Mouse (Mus musculus) layer of hippocampus, adult 2 months (tissue): ENCODE measurements around the gene Srd5a1. TPM values are rescaled to one million over a fixed set of nuclear protein-coding genes. Genes with fewer than 3 reads are reported as not detected.
"Not testable (repeated sequence)": the region's sequence is repeated elsewhere in the genome, so short reads cannot be mapped to it uniquely, and the experiment has no call there.

Experiments used
- DNase-seq, 2 experiments: peaks; one replicate each; pipeline ENCODE4 v3.0.0; 2022; ENCODE audit warnings: low spot score in 2 of 2
- H3K27ac ChIP-seq: fragments of 200-600 bp; 2 replicates; pipeline ENCODE4 v1.8.1; 2022
- H3K4me3 ChIP-seq: fragments of 200-600 bp; 2 replicates; pipeline ENCODE4 v1.8.1; 2022; ENCODE audit warnings: mild to moderate bottlenecking
- CTCF ChIP-seq: fragments of 200-600 bp; conservative IDR thresholded peaks from 2 replicates; pipeline ENCODE4 v1.8.1; 2022; ENCODE audit warnings: antibody characterized with exemption, mild to moderate bottlenecking, moderate library complexity
- total RNA-seq, 2 experiments: library from RNA; stranded (reverse); gene quantifications; 2 replicates each; pipeline ENCODE4 v1.2.3; 2021

Gene Srd5a1
- total RNA-seq, 2 experiments from 2014 or later: 8.2 to 8.6 TPM

DNA sequence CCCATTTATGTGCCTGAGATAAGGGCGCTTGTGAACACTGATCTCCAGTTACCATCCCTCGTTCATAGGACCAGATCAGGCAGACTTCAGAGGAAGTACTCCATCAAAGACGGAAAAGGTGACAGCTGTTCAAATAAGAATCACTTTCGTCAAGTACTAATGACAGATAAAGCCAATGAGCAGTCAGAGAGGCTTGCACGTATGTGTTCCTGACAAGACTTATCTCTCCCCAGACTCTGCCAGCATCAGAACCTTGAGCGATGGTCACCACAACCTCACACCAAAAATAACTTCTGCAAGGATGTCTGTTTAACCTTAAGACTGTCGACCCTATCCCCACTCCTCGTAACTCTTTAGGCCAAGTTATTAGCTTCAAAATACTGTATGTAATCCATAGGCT, 2.5 kb downstream of the Srd5a1 start:
- H3K27ac ChIP-seq: no peak overlapping the region
- TF ChIP-seq CTCF: no peak
- DNase-seq: no peak
- no peak overlapping the region for H3K4me3 ChIP-seq

DNA sequence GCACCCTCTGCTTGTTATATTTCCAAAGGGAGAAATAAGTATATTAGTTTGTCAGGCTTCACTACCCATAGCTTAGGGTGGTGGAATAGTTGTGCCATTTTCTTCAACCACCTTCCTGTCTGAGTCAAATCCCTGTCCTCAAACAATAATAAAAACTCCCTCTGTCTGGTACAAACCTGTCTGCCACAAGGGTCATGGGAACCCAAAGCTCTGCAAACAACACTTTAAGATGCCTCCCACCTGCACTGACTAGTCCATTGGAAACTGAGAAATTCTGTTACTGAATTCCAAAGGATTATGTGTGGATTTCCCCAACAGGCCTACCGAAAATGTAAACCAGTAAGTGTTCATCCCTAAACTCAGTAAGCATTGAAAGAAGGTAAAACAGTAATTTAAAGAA, 6.6 kb downstream of the Srd5a1 start:
- TF ChIP-seq CTCF: no peak
- DNase-seq: no peak
- no peak overlapping the region for H3K4me3 ChIP-seq
- no peak overlapping the region for H3K27ac ChIP-seq

DNA sequence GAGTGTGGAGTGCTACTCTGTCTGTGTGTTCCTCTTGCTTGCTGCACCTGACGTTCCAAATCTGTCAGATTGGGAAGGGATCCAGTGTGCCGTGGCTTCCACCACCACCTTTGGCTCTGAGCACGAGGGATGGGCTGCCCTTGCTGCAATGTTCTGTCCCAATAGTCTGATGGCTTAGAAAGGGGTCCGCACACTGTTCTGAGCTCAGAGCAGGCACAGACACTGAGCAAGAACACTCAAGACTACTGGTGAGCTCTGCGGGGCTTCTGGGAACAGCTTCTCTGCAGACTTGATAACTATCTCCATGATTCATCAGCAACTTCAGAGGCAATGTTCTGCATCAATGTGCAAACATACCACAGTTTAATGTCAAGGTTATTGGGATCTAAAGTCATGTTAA, 9.9 kb downstream of the Srd5a1 start:
- Histone ChIP-seq H3K27ac (no peak overlapping the region), H3K4me3 (no peak overlapping the region)
- TF ChIP-seq CTCF: no peak
- no peak for DNase-seq

DNA sequence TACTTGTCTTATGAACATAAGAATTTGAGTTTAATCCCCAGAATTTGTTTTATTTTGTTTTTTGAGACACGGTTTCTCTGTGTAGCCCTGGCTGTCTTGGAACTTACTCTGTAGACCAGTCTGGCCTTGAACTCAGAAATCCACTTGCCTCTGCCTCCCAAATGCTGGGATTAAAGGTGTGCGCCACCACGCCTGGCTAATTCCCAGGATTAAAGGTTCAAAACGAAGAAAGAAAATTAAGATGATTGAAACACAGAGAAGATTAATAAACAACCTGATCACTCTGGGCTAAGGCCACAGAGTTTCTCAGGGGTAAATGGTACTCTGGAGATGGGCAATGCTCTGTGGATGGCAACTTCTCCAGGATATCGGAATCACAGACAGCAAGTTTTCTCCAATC, 10.4 kb downstream of the Srd5a1 start:
- H3K4me3 ChIP-seq, H3K27ac ChIP-seq, DNase-seq: not testable (repeated sequence)

DNA sequence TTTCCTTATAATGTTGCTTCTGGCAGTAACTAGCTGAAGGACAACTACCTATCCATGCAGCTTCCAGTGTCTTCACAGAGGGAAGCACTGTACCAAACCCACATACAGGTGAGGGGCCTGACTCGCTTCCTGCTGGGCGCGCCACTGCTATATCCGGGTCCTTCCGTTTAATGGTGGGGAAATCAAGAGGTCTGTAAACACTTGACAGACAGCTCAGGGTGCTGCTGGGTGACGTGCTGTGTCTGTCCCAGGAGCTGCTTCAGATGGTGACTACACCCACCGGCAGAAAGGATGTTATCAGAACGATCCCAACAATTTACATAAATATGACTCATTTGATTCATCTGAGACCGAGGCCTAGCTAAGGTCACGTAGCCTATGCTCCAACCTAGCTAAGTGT, 12.4 kb downstream of the Srd5a1 start:
- no peak for TF ChIP-seq CTCF
- H3K4me3 ChIP-seq: no peak overlapping the region
- no peak overlapping the region for H3K27ac ChIP-seq
- no peak for DNase-seq

DNA sequence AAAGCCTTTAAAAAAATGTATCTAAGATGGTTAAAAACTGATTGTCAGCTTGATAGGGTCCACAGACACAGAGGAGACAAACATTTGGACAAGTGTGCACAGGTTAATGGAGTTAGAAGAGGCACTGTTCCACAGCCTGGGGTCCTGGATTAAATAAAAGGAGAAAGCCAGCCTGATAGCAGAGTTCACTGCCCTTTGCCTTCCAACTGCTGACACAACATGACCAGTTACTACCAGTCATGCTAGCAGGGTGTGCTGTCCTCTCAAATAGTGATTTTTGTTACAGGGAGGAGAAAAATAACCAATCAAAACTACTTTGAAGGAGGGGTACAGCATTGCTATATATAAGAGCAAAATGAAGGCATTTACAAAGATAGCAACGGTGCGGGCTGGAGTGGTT, 14.7 kb downstream of the Srd5a1 start:
- DNase-seq: no peak
- TF ChIP-seq CTCF: no peak
- Histone ChIP-seq H3K27ac (no peak overlapping the region), H3K4me3 (no peak overlapping the region)

DNA sequence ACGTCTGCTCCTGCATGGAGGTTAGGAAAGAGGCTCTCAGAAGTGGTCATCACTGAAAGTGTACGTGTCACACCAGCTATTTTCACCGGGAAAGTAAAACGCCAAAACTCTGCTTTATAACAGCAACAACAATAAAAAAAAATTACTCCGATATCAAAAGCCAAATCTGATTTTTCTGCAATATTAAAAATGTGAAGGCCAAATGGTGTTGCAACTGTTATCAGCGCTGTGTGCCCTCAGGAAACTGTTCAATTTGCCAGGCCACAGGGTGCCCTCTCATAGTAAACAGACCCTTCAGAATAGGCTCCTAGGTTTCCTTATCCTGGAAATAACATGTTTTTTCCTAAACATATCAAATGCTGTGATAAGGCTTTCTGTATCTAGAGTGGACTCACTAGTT, 15.3 kb downstream of the Srd5a1 start:
- no peak overlapping the region for H3K4me3 ChIP-seq
- H3K27ac ChIP-seq: no peak overlapping the region
- no peak for DNase-seq
- no peak for TF ChIP-seq CTCF

DNA sequence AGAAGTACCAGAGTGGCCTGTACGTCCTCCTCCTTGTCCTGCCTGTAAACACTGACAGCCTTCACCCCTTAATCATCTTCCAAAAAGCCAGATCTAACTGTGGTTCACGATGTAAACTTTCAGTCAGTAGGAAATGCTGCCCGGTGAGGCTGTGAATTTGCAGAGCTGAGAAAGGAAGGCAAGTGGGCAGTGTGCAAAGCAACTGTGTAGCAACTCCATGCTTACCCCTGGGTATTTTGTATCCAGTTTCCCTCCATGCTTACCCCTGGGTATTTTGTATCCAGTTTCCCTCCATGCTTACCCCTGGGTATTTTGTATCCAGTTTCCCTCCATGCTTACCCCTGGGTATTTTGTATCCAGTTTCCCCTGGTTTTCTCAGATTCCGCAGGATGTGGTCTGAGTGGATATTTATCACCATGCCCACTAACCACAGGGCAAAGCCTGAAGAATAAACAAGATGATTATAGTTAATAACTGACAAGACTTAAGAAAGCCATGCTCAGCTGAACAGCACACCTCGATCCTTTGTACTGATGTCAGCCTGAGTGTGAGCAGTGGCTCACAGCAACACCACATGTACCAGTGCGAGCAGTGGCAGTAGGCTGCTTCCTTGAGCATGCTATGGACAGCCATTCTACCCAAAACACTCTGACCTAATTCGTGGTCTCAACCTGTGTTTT, 16.5 kb downstream of the Srd5a1 start:
- no peak for DNase-seq
- no peak overlapping the region for H3K27ac ChIP-seq
- no peak for TF ChIP-seq CTCF
- H3K4me3 ChIP-seq: no peak overlapping the region

DNA sequence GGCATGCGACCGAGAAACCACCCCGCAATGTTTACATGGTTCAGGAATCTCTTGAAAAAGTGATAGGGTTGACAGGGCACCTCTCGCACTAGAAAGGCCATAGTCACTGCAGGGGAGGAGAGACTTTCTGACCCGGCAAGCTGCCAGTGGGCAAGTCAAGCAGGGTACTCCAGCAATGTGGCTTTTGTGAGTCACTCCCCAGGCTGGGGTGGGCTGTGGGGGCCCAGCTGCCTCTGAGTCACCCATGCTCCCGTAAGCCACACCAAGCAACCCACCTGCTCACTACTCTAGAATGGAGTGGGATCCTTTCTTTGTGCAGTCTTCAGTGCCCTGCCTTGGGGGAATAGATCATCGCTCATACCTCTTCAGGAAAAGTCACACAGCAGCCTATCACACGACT, 17.8 kb downstream of the Srd5a1 start:
- TF ChIP-seq CTCF: no peak
- H3K27ac ChIP-seq: no peak overlapping the region

DNA sequence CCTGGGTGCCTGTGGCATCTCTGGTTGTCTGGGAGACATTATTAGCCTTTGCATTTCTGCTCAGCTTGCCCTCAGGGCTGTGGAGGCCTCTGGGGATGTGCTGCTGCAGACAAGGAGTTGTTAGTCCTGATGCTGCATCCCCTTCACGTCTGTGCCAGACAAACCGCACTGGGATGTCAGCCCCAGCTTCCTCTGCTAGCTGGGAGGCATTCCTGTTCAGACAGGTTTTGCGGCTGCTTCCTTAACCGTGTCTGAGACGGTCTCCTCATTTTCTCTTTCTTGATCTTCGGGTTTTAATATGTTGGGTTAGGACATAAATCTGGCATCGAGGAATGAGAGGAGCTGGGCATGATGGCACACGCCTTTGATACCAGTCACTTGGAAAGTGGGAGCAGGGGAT, 19.0 kb downstream of the Srd5a1 start:
- no peak for TF ChIP-seq CTCF

More for the DNA sequence above, 17.8 kb downstream of the Srd5a1 start:
- no peak for DNase-seq
- H3K4me3 ChIP-seq: no peak overlapping the region

DNA sequence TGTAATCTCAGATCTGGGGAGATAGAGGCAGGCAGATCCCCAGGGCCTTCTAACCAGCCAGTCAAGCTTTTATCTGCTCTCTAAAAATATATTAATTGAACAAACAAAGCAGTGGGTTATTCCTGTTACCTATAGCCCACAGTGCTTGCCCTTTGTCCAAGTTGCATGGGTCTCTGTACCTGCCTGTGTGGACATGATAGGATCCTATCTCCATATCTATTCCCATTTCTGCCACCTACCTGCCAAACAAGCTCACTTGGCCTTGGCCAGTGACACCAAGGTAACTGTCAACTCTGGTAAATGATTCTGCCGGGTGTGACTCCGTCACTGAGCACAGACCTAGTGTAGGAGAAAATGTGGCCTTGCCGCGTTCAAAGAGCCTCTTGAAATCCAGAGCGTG, 19.9 kb downstream of the Srd5a1 start:
- no peak for DNase-seq
- Histone ChIP-seq H3K27ac (no peak overlapping the region), H3K4me3 (no peak overlapping the region)
- TF ChIP-seq CTCF: no peak

More for the DNA sequence above, 19.0 kb downstream of the Srd5a1 start:
- Histone ChIP-seq H3K4me3 (no peak overlapping the region), H3K27ac (no peak overlapping the region)
- no peak for DNase-seq

DNA sequence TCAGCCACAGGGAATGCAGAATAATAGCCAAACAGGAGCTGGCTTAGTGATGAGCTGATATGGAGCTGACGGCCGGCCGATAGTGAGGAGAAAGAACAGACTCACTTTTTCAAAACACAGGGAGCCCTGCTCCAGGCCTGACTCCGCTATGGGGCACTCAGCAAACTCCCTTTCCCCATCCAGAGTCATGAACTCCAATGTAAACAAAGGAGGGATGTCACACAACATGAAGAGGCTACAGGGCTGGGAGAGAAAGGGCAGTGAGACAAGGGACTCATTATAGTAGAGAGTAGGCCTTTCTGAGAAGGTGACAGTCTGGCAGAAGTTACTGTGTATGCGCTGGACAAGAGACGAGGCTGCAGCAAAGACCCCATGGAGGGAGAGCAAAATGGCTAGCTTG, 23.0 kb downstream of the Srd5a1 start:
- no peak overlapping the region for H3K27ac ChIP-seq
- no peak overlapping the region for H3K4me3 ChIP-seq
- DNase-seq: no peak
- TF ChIP-seq CTCF: no peak

DNA sequence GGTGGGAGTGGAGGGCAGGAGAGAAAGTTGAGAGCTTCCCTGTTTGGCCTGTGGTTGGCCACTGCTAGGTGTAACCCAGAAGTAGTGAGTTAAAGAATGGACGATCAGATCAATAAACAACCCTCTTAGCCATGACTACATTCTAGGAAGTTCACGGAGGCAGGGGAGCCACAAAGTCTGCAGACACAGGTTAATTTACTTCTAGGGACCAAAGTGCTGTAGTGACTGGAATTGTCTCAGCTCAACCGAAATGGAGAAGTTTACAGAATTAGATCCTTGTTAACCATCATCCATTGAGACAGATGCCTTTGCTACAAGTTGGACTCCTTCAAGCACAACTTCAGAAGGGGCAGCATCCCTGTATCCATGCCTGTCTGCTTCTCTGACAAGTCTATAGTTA, 23.4 kb downstream of the Srd5a1 start:
- no peak for DNase-seq
- H3K4me3 ChIP-seq: no peak overlapping the region
- no peak overlapping the region for H3K27ac ChIP-seq
- no peak for TF ChIP-seq CTCF

DNA sequence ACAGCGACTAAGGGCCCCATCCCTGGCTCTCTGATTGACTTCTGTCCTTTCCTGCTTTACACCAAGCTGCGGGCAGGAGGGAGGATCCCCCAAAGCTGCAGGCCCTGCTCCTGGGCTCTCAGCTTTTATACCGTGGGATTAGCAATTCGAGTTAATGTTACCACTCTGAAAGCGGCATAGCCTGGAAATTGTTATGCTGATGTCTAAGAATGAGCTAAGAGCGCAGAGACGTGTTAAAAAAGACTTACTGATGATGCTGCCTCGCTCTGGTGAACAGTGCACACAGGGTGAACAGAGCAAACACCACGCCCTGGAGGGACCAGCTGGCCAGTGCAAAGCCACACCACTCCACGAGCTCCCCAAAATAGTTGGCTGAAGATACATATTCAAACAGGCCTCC, 24.9 kb downstream of the Srd5a1 start:
- H3K4me3 ChIP-seq: no peak overlapping the region
- no peak for DNase-seq
- no peak for TF ChIP-seq CTCF
- H3K27ac ChIP-seq: no peak overlapping the region

DNA sequence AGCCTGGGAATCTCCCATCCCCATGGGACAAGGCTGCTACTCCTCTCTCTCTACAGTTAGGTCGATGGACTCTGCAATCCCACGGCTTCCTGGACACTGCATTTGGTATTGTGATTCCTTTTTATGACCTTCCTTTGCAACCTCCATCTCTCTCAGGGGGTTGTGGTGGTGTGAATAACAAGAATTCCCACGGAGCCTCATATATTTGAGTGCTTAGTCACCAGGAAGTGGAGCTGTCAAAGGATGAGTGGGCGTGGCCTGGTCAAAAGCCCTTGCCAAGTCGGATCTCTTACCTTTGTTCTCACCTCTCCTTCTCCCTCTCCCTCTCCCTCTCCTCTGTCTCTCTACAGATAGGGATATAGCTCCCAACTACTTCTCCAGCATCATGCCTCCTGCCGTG, 25.4 kb downstream of the Srd5a1 start:
- DNase-seq: no peak
- H3K4me3 ChIP-seq: no peak overlapping the region
- no peak overlapping the region for H3K27ac ChIP-seq
- no peak for TF ChIP-seq CTCF
